Mouse (Mus musculus): Measurements from ENCODE around the gene Vapb. TPM values are rescaled to one million over a fixed set of nuclear protein-coding genes. Genes with fewer than 3 reads are reported as not detected.

The Vapb gene
- polyA plus RNA-seq, 1 experiment from 2014 or later, result 14.8 TPM

DNA sequence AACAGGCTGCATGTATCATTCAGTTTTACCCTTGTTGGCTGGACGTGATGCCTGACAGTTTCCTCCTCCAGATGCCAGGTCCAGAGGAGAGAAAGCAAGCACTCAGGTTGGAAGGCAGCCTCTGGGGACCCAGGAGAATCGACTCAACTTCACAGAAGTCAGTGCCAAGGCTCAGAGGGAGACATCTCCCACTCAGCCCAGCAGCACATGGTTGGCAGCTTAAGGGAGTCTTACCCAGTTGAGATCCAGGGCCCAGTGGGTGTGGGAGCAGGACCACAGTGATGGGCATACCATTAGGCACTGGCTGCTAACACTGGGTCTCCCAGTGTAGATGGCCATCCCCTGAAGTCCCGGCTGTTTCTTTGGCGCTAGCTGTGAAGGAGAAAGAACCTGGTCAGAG lies 64.9 kb downstream of the Vapb start:
- Histone ChIP-seq H3K9ac (replicated peaks; ENCODE audit: low read length) (no peak overlapping the region), H3K27me3 (ENCODE audit: control insufficient read depth, insufficient read depth, low read length) (no peaks in the 10 kb centered on the region), H3K4me3 (replicated peaks; ENCODE audit: low read depth, low read length) (no peak overlapping the region), H3K4me1 (ENCODE audit: control insufficient read depth, insufficient read depth, low read length) (no peaks in the 10 kb centered on the region), H3K36me3 (ENCODE audit: control insufficient read depth, insufficient read depth, low read length) (no peaks in the 10 kb centered on the region), H3K4me2 (ENCODE audit: low read length) (no peak overlapping the region), H3K9me3 (ENCODE audit: control insufficient read depth, low read length) (no peaks in the 10 kb centered on the region), H3K27ac (replicated peaks; ENCODE audit: low read depth, low read length) (no peak overlapping the region)
- 73% methylated on average over 4 of the region's 4 CpGs for WGBS
- no peak for DNase-seq
- ATAC-seq (ENCODE audit: low FRiP score, low TSS enrichment), result no peak

DNA sequence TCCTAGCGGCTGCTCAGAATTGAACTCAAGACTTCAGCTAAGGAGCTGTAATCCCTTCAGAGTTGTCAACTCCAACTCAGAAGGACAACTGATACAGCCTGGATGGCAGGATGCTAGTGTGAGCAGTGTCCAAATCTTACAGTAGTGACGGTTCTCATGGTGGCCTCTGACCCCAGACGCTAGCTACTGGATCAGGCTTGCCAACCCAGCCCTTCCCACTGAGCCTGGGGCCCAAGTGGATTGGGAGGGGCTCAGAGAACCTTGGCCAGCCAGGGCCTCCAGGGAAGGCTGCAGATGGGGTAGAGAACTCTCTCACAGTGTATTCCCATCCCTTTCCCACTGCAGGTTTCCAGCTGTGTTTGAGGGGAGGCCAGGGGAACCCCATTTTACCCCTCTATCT lies 65.6 kb downstream of the Vapb start:
- Histone ChIP-seq H3K9me3 (ENCODE audit: control insufficient read depth, low read length) (no peaks in the 10 kb centered on the region), H3K27me3 (ENCODE audit: control insufficient read depth, insufficient read depth, low read length) (no peaks in the 10 kb centered on the region), H3K4me1 (ENCODE audit: control insufficient read depth, insufficient read depth, low read length) (no peaks in the 10 kb centered on the region), H3K9ac (replicated peaks; ENCODE audit: low read length) (no peak overlapping the region), H3K36me3 (ENCODE audit: control insufficient read depth, insufficient read depth, low read length) (no peaks in the 10 kb centered on the region), H3K4me2 (ENCODE audit: low read length) (no peak overlapping the region), H3K4me3 (replicated peaks; ENCODE audit: low read depth, low read length) (no peak overlapping the region), H3K27ac (replicated peaks; ENCODE audit: low read depth, low read length) (no peak overlapping the region)
- WGBS, result 76% methylated on average over 3 of the region's 3 CpGs
- ATAC-seq (ENCODE audit: low FRiP score, low TSS enrichment) (no peak), DNase-seq (no peak)

DNA sequence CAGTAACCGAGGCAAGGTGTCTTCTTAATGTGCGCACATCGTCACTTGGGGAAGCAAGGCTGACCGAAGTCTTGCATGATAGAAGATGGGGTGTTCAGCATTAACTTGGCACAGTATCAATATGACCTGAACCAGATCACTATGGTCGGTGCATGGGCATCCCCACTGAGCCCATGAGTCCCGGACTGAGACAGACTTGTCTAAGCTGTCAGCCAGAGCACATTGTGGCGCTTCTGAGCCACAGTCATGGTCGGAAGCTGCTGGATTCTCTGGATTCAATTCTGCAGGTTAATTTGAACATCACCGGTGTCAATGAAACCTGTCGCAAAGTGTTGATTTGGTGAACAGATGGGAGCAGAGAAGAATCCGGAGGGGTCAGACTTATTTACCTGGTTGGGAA lies 66.5 kb downstream of the Vapb start:
- DNase-seq (no peak), ATAC-seq (ENCODE audit: low FRiP score, low TSS enrichment) (no peak)
- Histone ChIP-seq H3K27ac (replicated peaks; ENCODE audit: low read depth, low read length) (no peak overlapping the region), H3K9me3 (ENCODE audit: control insufficient read depth, low read length) (no peaks in the 10 kb centered on the region), H3K9ac (replicated peaks; ENCODE audit: low read length) (no peak overlapping the region), H3K4me1 (ENCODE audit: control insufficient read depth, insufficient read depth, low read length) (no peaks in the 10 kb centered on the region), H3K27me3 (ENCODE audit: control insufficient read depth, insufficient read depth, low read length) (no peaks in the 10 kb centered on the region), H3K36me3 (ENCODE audit: control insufficient read depth, insufficient read depth, low read length) (no peaks in the 10 kb centered on the region), H3K4me3 (replicated peaks; ENCODE audit: low read depth, low read length) (no peak overlapping the region), H3K4me2 (ENCODE audit: low read length) (no peak overlapping the region)
- WGBS, result 93% methylated on average over 11 of the region's 11 CpGs

DNA sequence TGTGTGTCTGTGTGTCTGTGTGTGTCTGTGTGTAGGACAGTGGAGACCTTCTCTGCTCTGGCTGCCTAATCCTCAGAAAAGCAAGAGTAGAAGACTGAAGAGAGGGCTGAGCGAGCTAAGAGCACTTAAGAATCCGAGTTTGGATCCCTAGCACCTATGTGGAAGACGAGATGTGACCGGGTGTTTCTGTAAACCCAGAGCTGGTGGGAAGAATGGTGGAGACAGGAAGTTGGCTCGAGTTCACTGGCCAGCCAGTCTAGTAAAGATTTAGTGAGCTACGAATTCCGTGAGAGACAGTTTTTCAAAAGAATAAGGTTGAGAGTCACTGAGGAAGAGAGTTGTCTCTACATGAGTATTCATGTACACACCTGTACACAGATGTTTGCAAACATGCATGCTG lies 69.3 kb downstream of the Vapb start:
- H3K9ac ChIP-seq (replicated peaks; ENCODE audit: low read length), result no peak overlapping the region
- ATAC-seq (ENCODE audit: low FRiP score, low TSS enrichment), result no peak
- H3K9me3 ChIP-seq (ENCODE audit: control insufficient read depth, low read length), result no peaks in the 10 kb centered on the region
- H3K4me3 ChIP-seq (replicated peaks; ENCODE audit: low read depth, low read length), result no peak overlapping the region
- WGBS, result 86% methylated on average over 7 of the region's 7 CpGs
- no peaks in the 10 kb centered on the region for H3K27me3 ChIP-seq (ENCODE audit: control insufficient read depth, insufficient read depth, low read length)
- no peak for DNase-seq
- no peaks in the 10 kb centered on the region for H3K36me3 ChIP-seq (ENCODE audit: control insufficient read depth, insufficient read depth, low read length)
- H3K4me1 ChIP-seq (ENCODE audit: control insufficient read depth, insufficient read depth, low read length), result no peaks in the 10 kb centered on the region
- H3K4me2 ChIP-seq (ENCODE audit: low read length), result no peak overlapping the region
- no peak overlapping the region for H3K27ac ChIP-seq (replicated peaks; ENCODE audit: low read depth, low read length)

DNA sequence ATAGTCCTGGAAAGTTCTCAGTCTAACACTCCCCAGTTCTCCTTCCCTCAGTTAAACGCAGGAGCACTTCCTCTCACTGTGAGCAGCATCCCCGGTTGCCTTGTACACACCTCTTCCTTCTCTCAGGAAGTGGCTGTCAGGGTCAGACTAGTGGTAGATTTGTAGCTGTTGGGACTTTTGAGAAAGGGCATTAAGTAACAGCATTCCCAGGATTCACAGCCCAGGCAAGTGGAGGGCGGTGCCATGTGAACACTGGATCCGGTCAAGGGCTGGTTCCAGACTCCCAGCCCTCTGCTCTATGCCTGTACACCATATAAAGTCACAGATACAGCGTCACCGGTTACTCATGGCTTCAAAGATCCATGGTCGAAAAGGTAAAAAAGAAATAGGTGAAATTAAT lies 71.6 kb downstream of the Vapb start:
- H3K9me3 ChIP-seq (ENCODE audit: control insufficient read depth, low read length), result no peaks in the 10 kb centered on the region
- no peak overlapping the region for H3K27ac ChIP-seq (replicated peaks; ENCODE audit: low read depth, low read length)
- no peak overlapping the region for H3K9ac ChIP-seq (replicated peaks; ENCODE audit: low read length)
- no peaks in the 10 kb centered on the region for H3K36me3 ChIP-seq (ENCODE audit: control insufficient read depth, insufficient read depth, low read length)
- DNase-seq (no peak), ATAC-seq (ENCODE audit: low FRiP score, low TSS enrichment) (no peak)
- H3K4me3 ChIP-seq (replicated peaks; ENCODE audit: low read depth, low read length), result no peak overlapping the region
- H3K27me3 ChIP-seq (ENCODE audit: control insufficient read depth, insufficient read depth, low read length), result no peaks in the 10 kb centered on the region
- H3K4me1 ChIP-seq (ENCODE audit: control insufficient read depth, insufficient read depth, low read length), result no peaks in the 10 kb centered on the region
- no peak overlapping the region for H3K4me2 ChIP-seq (ENCODE audit: low read length)
- WGBS, result 86% methylated on average over 7 of the region's 7 CpGs

DNA sequence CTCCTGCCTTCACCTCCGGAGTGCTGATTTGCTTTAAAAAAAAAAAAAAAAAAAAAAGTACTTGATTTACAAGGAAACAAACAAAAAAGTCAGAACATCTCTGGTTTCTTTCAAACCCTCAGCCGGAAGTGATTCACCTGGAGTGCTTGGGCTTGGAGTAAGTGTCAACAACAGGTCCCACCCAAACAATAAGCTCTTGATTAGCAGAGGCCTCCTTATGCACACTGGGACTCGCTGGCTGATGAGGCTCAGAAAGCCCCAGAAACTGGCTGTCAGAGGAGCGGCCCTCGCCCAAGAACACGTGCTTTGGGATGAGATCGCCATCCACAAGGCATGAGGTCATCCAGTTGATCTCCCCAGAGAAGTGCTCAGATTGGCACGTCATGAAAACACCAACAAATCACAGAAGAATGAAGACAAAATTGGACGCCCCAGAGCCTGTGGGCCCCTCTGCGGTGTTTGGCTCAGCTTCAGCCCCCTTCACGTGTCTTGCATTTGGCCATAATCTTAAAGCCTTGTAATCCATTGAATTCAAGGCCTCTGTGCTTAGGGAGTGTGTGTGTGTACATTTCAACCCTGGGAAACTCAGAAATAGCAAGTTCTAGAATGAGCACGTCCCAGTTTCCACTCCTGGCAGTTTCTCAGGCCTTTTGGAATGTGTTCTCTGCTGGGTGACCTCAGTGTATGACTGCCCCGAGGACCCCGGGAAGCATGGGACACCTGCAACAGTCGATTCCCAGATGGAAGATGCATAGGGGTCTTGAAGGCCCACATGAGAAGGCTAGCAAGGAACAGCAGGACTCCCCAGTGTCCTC lies 72.9 kb downstream of the Vapb start:
- Histone ChIP-seq H3K4me3 (replicated peaks; ENCODE audit: low read depth, low read length) (no peak overlapping the region), H3K4me1 (ENCODE audit: control insufficient read depth, insufficient read depth, low read length) (no peaks in the 10 kb centered on the region), H3K4me2 (ENCODE audit: low read length) (no peak overlapping the region), H3K27me3 (ENCODE audit: control insufficient read depth, insufficient read depth, low read length) (no peaks in the 10 kb centered on the region), H3K9ac (replicated peaks; ENCODE audit: low read length) (no peak overlapping the region), H3K36me3 (ENCODE audit: control insufficient read depth, insufficient read depth, low read length) (no peaks in the 10 kb centered on the region), H3K27ac (replicated peaks; ENCODE audit: low read depth, low read length) (no peak overlapping the region), H3K9me3 (ENCODE audit: control insufficient read depth, low read length) (no peaks in the 10 kb centered on the region)
- no peak for DNase-seq
- 83% methylated on average over 15 of the region's 15 CpGs for WGBS
- no peak for ATAC-seq (ENCODE audit: low FRiP score, low TSS enrichment)

DNA sequence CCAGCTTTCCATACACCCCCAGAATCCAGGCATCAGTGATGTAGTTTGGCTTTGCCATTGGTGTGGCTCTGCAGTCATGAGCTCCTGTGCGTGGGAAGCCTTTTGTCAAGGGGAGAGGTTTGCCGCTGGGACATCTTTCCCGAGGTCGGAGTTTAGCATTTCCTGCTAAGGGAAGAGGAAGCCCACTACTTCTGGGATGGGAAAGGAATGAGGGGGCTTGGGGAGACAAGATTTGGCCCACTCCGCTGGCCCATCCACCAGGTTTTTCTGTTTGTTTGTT lies 73.5 kb downstream of the Vapb start:
- Histone ChIP-seq H3K9me3 (ENCODE audit: control insufficient read depth, low read length) (no peaks in the 10 kb centered on the region), H3K9ac (replicated peaks; ENCODE audit: low read length) (no peak overlapping the region), H3K4me3 (replicated peaks; ENCODE audit: low read depth, low read length) (no peak overlapping the region), H3K36me3 (ENCODE audit: control insufficient read depth, insufficient read depth, low read length) (no peaks in the 10 kb centered on the region), H3K27me3 (ENCODE audit: control insufficient read depth, insufficient read depth, low read length) (no peaks in the 10 kb centered on the region), H3K27ac (replicated peaks; ENCODE audit: low read depth, low read length) (no peak overlapping the region), H3K4me1 (ENCODE audit: control insufficient read depth, insufficient read depth, low read length) (no peaks in the 10 kb centered on the region), H3K4me2 (ENCODE audit: low read length) (no peak overlapping the region)
- WGBS, result 93% methylated on average over 5 of the region's 5 CpGs
- ATAC-seq (ENCODE audit: low FRiP score, low TSS enrichment) (no peak), DNase-seq (no peak)

DNA sequence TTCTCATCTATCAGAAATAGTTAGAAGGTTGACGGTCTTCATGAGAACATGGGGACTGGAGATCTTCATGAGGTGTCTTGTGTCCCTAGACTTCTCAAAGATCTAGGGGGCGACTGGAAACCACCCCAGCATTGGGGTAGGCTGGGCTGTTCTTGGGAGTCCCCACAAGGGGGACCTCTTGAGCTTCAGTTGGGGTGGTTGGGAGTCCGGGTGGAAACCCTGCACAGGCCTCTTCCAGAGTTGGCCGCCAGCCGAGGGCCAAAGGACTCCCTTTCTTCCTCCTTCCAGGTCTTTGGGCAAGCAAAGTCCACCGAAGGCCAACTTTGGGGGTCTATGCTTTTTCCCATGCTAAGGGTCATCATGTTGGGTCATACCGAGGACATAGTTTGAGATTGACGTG lies 74.5 kb downstream of the Vapb start:
- Histone ChIP-seq H3K36me3 (ENCODE audit: control insufficient read depth, insufficient read depth, low read length) (no peaks in the 10 kb centered on the region), H3K27ac (replicated peaks; ENCODE audit: low read depth, low read length) (no peak overlapping the region), H3K4me3 (replicated peaks; ENCODE audit: low read depth, low read length) (no peak overlapping the region), H3K4me1 (ENCODE audit: control insufficient read depth, insufficient read depth, low read length) (no peaks in the 10 kb centered on the region), H3K27me3 (ENCODE audit: control insufficient read depth, insufficient read depth, low read length) (no peaks in the 10 kb centered on the region), H3K4me2 (ENCODE audit: low read length) (no peak overlapping the region), H3K9me3 (ENCODE audit: control insufficient read depth, low read length) (peaks cover 5% of the 10 kb centered on the region; the same call in 1 of the 2 replicates), H3K9ac (replicated peaks; ENCODE audit: low read length) (no peak overlapping the region)
- no peak for DNase-seq
- 70% methylated on average over 8 of the region's 8 CpGs for WGBS
- ATAC-seq (ENCODE audit: low FRiP score, low TSS enrichment), result no peak

DNA sequence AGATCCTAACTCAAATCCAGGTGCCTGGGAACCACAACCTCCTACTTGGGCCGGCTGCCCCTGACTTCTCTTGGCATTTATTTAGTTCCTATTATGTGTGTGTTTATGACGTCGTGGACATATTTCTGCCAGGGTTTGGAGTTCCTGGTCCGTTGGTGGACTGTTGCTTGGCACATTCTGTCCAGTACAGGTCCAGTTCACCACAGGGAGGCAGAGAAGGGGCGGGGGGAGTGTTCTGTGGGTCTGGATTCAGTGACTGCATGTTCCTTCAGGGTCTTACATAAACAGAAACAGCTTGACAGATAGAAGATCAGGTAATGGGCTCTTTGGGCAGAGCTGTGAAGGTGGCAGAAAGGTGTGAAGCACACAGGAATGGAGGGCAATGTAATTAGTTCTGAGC lies 75.8 kb downstream of the Vapb start:
- Histone ChIP-seq H3K4me3 (replicated peaks; ENCODE audit: low read depth, low read length) (no peak overlapping the region), H3K9ac (replicated peaks; ENCODE audit: low read length) (no peak overlapping the region), H3K4me1 (ENCODE audit: control insufficient read depth, insufficient read depth, low read length) (no peaks in the 10 kb centered on the region), H3K36me3 (ENCODE audit: control insufficient read depth, insufficient read depth, low read length) (no peaks in the 10 kb centered on the region), H3K9me3 (ENCODE audit: control insufficient read depth, low read length) (peaks cover 10% of the 10 kb centered on the region; the same call in 1 of the 2 replicates), H3K27me3 (ENCODE audit: control insufficient read depth, insufficient read depth, low read length) (no peaks in the 10 kb centered on the region), H3K4me2 (ENCODE audit: low read length) (no peak overlapping the region), H3K27ac (replicated peaks; ENCODE audit: low read depth, low read length) (no peak overlapping the region)
- DNase-seq (no peak), ATAC-seq (ENCODE audit: low FRiP score, low TSS enrichment) (no peak)
- WGBS, result 83% methylated on average over 5 of the region's 5 CpGs

Data from midbrain, embryonic 14.5 days (tissue).